Mouse (Mus musculus) E14TG2a.4 (cell line): Measurements from ENCODE around the gene Cobl.

ENCODE experiments used
- CTCF ChIP-seq: conservative IDR thresholded peaks from 2 replicates; pipeline ENCODE4 v1.5.1; 2014; ENCODE audit warnings: low read length
- NANOG ChIP-seq: IDR thresholded peaks from 2 replicates; pipeline ENCODE4 v1.6.1; 2014; ENCODE audit warnings: borderline replicate concordance, low read length, mixed read lengths
- POU5F1 ChIP-seq: IDR thresholded peaks from 2 replicates; pipeline ENCODE4 v1.6.1; 2014; ENCODE audit warnings: low read length, borderline replicate concordance

- TF ChIP-seq POU5F1 = no peak
- no peak for TF ChIP-seq CTCF
- TF ChIP-seq NANOG = no peak
These were observed 179.3 kb downstream of the Cobl start for GRCm38 (mm10) chr11:12285319-12286021.
